Mouse (Mus musculus): ENCODE results near the gene Ormdl3.

GRCm38 (mm10) chr11:98598851-98599290, 11.7 kb upstream of the Ormdl3 start:
- TF ChIP-seq POLR2A (IDR thresholded peaks at IDR 0.05; ENCODE audit: borderline replicate concordance, extremely low read depth, low read depth, low read length), result no peak
- TF ChIP-seq CTCF (IDR thresholded peaks at IDR 0.05; ENCODE audit: insufficient read depth, low read length), result no peak
